Mouse (Mus musculus): ENCODE results near the gene Olfr1395.
"Not testable (repeated sequence)": the region's sequence is repeated elsewhere in the genome, so short reads cannot be mapped to it uniquely, and the experiment has no call there.

Gene Olfr1395

DNA sequence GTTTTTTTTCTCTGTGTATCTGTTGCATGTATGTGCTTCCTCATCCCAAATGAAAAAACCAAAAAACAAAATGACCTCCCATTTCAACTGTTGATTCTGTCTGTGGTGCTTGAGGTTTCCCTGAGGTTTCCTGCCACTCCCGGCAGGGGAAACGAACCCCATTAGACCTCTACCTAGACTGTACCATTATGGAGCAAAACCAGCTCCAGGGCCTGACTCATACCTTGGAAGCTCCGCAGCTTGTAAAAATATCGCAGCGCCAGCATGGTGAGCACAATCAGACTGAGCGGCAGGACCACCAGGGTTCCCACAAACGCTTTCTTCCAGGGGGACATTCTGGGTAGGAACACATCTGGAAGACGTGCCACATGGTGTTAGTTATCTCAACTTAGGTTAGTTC lies 33.3 kb downstream of the Olfr1395 start:
- no peak for DNase-seq (ENCODE audit: low spot score)

DNA sequence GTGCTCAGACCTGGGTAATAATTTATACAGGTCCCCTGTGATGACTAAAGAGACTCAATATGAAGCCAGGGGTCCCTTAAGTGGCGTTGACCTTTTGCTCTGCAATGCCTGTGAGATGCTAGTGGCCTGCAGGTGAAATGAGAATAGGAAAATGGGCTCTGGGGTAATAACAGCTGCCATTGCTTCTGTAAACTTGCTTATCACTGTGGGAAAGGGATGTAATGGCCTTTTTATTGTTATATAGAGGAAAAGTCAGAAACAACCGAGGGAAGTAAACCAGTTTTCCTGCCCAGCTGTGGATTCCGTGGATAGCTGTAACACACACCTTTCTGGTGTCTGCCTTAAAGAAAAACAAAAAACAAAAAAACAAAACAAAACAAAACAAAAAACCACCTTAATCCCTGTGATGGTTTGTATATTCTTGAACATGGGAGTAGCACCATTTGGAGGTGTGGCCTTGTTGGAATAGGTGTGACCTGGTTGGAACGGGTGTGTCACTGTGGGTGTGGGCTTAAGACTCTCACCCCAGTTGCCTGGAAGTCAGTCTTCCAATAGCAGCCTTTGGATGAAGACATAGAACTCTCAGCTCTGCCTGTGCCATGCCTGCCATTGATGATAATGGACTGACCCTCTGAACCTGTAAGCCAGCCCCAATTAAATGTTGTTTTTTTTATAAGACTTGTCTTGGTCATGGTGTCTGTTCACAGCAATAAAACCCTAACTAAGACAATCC lies 34.1 kb downstream of the Olfr1395 start:
- DNase-seq (ENCODE audit: low spot score) = not testable (repeated sequence)

DNA sequence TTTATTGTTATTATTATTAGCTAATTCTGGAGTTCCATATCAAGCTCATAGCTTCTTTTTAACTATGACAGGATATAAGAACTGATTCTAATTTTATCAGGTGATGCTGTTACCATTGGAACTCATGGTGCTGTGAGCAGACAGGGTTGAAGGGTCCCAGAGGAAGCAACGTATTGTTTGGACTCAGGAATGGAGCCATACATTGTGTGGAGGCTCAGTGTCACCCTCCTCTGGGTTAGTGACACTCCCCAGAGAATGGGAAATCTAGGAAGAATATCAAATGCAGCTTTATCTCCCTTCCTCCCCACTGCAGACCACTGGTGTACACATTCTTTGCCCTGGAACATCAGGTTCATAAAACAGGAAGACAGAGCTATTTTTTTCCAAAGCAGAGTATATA lies 41.1 kb downstream of the Olfr1395 start:
- no peak for DNase-seq (ENCODE audit: low spot score)

DNA sequence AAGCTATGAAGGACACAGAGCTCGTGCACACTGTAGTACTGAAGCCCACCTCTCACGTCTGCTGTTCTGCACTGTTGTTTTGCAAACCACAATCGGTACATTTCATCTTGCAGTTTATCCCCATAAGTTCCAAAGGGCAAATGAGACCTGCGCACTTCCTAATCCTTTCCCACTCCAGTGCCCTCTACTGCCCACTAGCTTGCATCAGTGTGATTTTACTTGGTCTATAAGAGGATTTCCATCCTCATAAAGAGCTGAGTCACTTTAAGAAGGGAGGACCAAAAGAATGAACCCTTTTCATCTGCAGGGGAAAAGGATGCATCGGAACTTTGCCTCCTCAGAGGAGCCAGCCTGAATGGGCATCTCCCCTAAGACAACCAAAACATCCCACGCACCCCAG lies 44.4 kb downstream of the Olfr1395 start:
- no peak for DNase-seq (ENCODE audit: low spot score)

DNA sequence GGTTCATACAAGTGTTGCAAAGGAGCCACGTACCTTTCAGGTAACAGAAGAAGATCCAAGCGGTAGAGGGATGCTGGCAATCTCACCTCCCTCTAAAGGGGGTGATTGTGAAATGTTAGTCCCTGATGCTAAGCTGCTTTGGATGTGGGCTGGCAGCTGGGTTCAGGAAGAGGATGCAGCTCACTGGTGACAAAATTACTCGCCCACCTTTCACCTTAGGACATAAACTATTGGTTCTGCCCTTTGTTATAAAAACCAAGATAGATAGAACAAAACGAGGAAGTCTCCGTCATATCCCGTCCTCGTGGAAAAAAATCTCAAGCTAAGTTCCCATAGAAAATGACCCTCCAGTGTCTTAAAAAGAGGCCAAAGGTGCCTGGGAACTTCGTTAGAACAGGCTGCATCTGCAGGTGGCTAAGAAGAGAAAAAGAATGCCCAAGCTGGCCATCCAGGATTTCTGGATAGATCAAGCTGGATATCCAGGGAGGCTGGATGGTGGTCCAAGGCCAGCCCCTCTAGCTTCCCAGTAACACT lies 44.9 kb downstream of the Olfr1395 start, which contains the start of gene Btnl9:
Gene Btnl9 (minus strand): TSS at position 205 of the 534 bp plus-strand sequence.
- no peak for DNase-seq (ENCODE audit: low spot score)

DNA sequence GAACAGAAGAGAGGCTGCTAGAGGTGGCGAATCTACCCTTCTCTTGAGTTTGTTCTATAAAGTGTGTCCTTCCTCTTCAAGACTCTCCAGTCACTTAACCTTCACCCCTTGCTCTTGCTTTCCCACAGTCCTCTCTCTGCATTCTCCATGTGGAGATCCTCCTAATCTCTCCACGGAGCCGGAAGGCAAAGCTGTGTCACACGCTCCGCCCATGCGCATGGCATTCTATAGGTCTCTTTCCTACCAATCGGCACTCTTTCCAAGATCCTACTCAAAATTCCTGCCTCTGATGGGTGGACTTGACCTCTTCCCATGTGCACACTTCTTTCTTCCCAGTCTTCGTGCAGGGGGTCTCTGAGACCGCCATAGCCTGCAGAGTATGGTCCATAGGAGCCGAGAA lies 45.6 kb downstream of the Olfr1395 start:
- no peak for DNase-seq (ENCODE audit: low spot score)

DNA sequence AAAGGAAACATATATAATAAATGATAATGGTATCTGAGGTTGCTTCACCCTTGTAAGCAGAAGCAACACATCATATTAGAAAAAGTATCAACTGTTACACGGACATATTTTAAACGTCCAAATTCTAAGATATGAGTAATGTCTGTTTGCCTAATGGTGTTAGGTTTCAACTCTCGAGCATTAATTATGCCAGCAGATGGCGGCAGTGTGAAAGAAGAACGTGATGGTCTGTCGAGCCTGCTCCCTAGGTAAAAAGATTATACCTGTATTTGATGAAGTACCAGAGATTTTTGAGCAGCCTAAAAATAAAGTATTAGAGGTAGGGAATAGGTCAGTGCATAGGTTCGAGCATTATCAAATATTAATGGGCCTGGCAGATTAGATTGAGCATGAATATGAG lies 47.7 kb downstream of the Olfr1395 start:
- DNase-seq (ENCODE audit: low spot score) = no peak

DNA sequence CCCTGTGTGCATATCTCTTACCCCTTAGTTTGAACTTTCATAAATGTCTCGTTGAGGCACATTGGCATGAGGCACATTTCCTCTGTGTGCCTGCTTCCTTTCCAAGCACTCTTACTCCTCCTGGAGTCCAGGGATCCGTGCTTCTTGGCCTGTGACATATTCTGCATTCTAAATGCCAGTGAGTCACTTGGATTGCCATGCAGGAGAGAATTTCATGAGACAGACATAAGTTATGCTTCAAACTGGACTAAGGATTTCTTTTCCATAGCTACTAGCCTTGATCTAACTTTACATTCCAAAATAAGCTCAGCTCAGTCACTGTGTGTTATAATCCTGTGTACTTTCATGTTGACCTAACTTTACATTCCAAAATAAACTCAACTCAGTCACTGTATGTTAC lies 49.0 kb downstream of the Olfr1395 start:
- DNase-seq (ENCODE audit: low spot score) = no peak

DNA sequence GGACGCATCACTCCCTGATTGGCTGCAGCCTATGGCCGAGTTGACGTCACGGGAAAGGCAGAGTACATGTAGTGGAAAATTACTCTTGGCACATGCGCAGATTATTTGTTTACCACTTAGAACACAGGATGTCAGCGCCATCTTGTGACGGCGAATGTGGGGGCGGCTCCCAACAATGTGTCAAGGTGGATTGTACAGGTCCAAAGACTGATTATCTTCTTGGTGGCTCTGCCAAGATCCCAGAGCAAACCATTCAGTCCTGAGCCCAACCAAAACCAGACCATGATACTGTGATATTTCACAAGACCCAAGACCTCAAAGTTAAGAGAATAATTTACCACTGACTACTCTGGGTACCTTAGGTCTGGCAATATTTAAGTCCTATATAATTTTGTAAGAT lies 52.7 kb downstream of the Olfr1395 start:
- not testable (repeated sequence) for DNase-seq (ENCODE audit: low spot score)

DNA sequence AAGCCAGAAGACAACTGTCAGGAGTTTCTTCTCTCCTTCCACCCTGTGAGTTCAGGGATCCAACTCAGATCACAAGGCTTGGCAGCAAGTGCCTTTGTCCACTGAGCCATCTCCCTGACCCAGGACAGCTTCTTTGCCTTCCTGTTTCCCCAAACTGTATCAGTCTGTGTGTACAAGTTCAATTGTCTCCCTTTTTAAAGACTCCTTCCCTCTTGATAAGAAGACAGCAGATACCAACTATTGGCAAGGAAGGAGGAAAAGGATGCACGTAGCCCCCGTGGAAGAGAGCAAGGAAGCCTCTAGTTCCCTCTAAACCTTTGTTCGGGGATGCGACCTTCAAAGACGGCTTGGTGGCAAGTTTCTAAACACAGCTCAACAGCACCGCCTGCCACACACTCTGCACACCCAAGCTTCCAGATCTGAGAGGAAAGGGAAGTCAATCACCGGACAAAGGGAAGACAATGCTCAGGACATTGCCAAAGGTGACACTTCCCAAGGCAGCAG lies 53.8 kb downstream of the Olfr1395 start:
- DNase-seq (ENCODE audit: low spot score) = no peak
